Mouse (Mus musculus): ENCODE measurements around the gene Smg5.

DNA sequence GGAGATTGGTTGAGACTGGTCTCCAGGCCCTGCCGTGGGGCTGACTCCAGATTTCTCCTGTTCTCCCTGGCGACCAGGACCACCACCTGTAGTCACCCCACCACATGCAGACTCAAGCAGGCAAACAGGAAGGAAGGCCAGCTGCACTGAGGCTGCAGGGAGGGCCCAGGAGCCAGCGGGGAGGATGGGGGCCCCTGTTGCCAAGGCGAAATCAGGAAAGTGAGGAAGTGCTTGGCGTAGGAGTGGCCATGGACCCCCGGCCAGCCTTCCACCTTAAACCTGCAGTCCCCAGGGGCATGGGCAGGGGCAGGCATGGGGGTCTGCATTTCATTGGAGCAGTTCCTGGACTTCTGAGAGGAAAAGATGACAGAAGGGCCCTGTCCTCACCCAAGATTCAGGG is 25.0 kb downstream of the Smg5 start:
- no peak for TF ChIP-seq CTCF (IDR thresholded peaks at IDR 0.05; ENCODE audit: control insufficient read depth, insufficient read depth, insufficient read length)
- TF ChIP-seq CEBPB (IDR thresholded peaks at IDR 0.05; ENCODE audit: low read depth): no peak
